Mouse (Mus musculus) C2C12 (cell line): Measurements from ENCODE around the gene Fndc3a.

ENCODE experiments used
- CEBPB ChIP-seq: IDR thresholded peaks from one replicate; pipeline ENCODE4 v1.6.1; 2011; ENCODE audit warnings: low read depth, mild to moderate bottlenecking, control low read depth, moderate library complexity
- CTCF ChIP-seq: IDR thresholded peaks from one replicate; pipeline ENCODE4 v1.5.1; 2011; ENCODE audit not compliant: control insufficient read depth, insufficient read depth, insufficient read length
- FOSL1 ChIP-seq: IDR thresholded peaks from one replicate; pipeline ENCODE4 v1.8.0; 2011; ENCODE audit warnings: mild to moderate bottlenecking, low read length; ENCODE audit not compliant: poor library complexity, insufficient read depth, severe bottlenecking
- MAX ChIP-seq: IDR thresholded peaks from one replicate; pipeline ENCODE4 v1.6.1; 2011; ENCODE audit warnings: mild to moderate bottlenecking, control low read depth
- MYOD1 ChIP-seq: IDR thresholded peaks from one replicate; pipeline ENCODE4 v1.6.1; 2011; ENCODE audit warnings: low read depth; ENCODE audit not compliant: control insufficient read depth, insufficient read length
- USF1 ChIP-seq: IDR thresholded peaks from one replicate; pipeline ENCODE4 v1.6.1; 2011; ENCODE audit warnings: low read depth, mild to moderate bottlenecking, control low read depth, moderate library complexity

GRCm38 (mm10) chr14:72739484-72740208 lies 29.8 kb upstream of the Fndc3a start:
- no peak for TF ChIP-seq CTCF
- no peak for TF ChIP-seq MYOD1
- no peak for TF ChIP-seq FOSL1
- TF ChIP-seq MAX: no peak
- no peak for TF ChIP-seq USF1
- peak; percentile 6 for TF ChIP-seq CEBPB
